Mouse (Mus musculus): Measurements from ENCODE around the gene Gng3.
"Not testable (repeated sequence)": the region's sequence is repeated elsewhere in the genome, so short reads cannot be mapped to it uniquely, and the experiment has no call there.

The Gng3 gene

DNA sequence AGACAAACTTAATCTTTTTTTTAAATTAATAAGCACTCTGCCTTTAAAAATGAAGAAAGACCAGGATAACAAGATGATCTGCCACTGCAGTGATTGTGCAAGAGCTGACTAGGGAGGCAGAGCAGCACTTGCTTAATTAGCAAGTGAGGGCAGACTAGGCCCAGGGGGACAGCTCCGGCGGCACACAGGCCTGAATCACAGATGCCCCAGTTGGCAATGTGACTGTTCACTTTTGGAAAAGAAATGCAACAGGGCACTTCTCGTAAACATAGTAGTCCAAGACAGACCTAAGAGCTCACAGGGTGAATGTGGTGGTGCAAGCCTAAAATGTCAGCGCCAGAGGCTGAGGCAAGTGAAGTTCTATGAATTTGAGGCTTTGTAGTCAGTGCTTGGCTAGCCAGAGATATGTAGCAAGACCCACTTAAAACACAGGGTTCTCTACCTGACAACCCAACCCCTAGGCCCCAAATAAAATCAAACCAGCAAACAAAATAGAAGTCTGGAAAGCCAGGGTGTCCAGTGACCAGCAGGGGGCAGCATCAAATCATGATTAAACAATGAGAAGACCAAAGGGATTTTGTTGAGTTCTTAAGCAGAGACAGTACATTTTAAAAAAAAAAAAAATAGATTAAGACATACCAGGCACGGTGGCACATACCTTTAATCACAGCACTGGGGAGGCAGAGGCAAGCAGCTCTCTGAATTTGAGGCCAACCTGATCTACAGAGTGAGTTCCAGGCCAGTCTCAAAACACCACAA, 5.6 kb upstream of the Gng3 start:
- peak; percentile 49 to 50 for DNase-seq (ENCODE audit: low spot score in 2 of 2)

DNA sequence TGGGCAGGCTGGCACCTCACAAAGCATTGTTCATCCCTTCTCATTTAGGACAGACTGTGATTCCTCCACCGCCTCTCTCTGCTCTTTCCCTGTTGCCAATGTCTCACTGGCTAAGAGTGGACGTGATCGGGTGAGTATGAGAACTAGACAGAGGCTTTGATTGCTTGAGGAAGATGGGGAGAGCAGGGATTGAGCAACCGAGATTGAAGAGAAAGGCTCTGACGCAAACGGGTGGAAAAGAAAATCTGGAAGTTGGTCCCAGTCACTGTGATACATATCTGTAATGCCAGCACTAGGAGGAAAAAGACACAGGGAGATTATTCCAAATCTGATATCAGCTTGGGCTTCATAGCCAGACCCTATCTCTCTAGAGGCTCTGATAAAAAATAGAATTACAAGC, 4.0 kb upstream of the Gng3 start:
- DNase-seq (ENCODE audit: low spot score in 2 of 2): no peak

DNA sequence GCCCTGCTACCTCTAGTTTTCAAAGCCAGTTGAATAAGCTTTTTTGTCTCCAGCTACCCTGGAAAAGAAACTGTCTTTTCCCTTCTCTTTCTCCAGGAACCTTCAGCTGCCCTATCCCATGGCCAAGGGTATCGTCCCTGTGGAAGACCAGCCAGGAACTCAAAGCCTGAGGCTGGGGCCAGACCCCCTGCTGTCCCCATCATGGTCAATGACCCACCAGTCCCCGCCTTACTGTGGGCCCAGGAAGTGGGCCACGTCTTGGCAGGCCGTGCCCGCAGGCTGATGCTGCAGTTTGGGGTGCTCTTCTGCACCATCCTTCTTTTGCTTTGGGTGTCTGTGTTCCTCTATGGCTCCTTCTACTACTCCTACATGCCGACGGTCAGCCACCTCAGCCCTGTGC, 2.0 kb upstream of the Gng3 start:
- no peak for DNase-seq (ENCODE audit: low spot score in 2 of 2)

DNA sequence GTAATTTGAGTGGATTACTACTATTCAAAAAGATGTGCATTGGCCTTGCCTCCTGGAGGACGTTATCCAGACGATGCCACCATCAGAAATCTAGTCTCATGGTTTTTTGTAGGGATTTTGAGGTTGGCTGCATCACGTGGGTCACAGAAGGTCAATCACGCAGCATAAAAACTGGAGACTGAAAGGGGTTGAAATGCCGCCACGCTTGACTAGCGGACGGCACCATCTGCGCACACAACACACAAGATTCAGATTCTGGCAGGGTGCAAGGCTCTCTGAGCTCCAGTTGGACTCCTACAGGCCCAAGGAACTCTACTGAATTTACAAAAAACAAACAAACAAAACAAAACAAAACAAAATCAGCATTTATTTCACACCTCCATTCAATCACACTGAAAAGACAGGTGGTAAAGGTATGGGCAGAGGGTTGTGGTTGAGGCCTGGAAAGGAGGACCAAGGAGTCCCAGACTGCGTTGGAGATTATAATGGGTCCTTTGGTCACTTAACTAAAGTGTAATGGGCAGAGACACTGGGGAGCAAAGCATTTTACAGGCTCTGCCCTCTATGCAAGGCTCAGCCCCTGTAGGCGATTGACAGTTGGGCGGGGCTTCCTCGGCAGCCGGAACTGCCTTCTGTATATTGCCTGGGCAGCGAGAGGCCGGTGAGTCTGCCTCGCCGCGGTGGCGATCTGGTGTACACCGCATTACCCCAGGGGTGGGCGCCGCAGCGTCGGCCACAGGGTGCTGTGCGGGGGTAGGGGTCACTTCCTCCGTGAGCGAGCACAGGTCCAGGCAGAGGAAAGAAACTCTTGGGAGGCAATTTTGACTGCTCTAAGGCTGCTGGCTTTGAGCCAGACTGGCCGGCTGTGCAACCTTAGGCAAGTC, 1.2 kb upstream of the Gng3 start:
- DNase-seq (ENCODE audit: low spot score in 2 of 2): peak; percentile 73 to 77

DNA sequence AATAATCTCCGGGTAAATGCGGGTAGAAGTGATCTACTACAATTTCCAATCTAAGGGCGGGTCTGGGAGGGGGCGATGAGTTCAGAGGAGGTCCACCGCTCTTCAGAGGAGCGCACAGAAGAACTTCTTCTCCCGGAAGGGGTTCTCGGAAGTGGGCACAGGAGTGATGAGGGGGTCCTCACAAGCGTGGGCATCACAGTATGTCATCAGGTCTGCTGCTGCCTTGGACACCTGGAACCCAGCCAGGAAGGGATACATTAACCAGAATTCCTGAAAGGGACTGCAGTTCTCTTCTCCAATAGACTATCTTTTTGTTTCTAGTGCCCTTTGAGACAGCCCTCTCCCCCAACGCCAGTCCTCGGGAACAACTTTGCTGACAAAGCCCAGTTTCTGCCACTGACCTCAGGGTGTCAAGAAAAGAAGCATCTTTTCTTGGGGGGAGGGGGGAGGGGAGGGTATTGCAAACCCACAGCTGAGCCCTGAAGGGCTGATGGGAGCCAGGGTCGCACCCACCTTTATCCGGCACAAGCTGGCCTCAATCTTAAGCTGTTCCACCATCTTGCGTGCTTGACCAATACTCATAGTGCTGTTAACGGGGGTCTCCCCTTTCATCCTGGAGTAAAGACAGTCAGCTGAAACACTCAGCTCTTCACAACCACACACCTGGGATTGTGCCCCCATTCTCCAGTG, 808 bp downstream of the Gng3 start:
- DNase-seq (ENCODE audit: low spot score in 2 of 2): no peak

DNA sequence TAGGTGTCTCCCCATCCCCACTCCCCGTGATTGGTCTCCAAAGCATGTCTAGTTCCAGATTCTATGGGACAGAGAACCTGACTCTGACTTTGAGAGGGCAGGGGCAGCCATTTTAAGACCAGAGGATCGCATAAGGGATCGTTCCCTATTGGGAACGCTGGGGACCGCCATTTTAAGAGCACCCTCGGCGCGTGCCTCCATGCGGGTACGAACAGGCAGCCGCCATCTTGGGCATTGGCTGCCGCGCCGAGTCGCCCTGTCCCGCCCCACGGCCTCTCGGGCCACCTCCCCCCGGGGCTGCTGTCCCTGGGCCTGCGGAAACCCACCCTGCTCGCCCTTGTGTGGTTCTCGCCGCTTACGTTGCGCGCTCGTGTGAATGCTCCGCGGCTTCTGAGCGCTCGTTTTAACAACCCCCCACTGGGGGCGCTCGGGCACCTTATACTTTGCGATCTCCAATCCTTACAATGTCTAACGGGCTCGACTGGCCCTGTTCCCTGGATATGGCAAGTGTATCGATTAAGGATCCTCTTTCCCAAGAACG, 1.7 kb downstream of the Gng3 start, which contains the start of gene Bscl2:
Gene Bscl2 (plus strand): TSS at position 217 of the 541 bp plus-strand sequence.
- DNase-seq (ENCODE audit: low spot score in 2 of 2): peak; percentile 84 to 85

DNA sequence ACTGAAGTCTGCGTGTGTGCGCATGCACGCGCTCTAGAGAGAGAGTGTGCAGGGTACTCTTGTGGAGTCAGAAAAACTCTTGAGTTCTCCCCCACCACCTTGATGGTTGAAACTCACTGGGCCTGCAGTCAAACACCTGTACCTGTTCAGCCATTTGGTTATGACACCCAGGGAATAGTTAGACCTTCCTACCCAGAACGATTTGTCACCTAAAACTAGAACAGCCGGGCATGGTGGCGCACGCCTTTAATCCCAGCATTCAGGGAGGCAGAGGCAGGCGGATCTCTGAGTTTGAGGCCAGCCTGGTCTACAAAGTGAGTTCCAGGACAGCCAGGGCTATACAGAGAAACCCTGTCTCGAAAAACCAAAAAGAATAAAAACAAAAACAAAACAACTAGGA, 2.7 kb downstream of the Gng3 start:
- DNase-seq (ENCODE audit: low spot score in 2 of 2): not testable (repeated sequence)

DNA sequence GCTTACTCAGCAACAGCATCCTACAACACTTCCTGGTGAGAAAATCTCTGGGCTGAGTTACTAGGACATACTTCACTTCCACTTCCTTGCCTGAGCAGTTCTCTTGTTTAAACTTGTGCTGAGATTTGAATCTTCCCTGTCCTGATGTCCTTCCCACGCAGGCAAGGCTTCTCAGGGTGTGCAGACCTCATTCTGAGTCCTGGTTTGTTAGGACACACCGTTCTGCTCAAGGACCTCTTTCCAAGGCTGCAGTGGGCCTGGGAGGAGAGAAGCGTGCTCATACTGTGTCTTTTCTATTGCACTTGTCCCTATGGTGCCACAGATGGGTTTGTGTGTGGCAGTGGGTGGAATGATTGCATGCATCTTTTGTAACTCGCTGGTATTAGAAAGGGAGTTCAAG, 6.0 kb downstream of the Gng3 start:
- DNase-seq (ENCODE audit: low spot score in 2 of 2): no peak

DNA sequence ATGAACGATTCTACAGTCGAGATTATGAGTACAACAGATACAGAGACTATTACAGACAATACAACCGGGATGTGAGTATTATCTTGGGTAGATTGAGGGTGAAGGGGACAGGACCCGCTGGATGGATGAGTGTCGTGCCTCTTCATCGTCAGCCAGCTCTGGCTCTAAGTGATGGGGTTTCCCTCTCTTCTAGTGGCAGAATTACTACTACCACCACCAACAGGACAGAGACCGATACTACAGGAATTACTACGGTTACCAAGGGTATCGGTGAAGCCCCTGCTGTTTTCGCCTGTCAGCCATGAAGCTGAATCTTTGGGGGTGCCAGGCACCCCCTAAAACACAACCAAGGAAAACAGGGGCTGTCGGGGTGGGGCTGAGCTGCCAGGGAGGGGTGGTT, 7.7 kb downstream of the Gng3 start:
- no peak for DNase-seq (ENCODE audit: low spot score in 2 of 2)

DNA sequence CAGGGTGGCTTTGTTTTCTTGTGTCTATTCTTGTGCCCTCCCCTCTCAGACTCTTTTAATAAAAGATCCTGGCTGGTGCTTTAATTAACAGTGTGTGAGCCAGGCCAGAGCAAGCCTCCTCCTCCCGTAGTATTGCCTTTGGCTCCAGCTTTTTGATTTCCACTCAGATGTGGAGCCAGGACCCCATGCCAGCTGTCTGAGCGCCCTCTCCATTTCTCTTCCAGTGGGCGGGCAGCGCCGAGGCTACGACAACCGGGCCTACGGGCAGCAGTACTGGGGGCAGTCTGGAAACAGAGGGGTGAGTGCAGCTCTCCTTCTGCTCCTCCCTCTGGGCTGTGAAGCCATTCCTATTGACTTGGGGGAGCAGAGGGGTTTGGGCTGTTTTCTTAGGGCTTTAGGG, 8.3 kb downstream of the Gng3 start:
- no peak for DNase-seq (ENCODE audit: low spot score in 2 of 2)

DNA sequence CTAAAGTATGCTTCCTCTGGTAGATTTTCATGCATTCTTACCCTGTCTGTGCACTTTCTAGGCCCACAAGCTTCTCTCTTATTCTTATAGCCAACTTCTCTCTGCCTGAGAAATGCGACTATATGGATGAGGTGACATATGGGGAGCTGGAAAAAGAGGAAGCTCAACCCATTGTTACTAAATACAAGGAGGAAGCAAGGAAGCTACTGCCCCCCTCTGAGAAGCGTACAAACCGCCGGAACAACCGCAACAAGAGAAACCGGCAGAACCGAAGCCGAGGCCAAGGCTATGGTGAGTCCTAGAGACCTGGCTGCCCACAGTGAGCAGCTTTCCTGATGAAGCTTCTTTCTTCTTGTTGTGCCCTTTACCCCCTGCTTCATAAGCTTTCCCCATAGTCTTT, 9.3 kb downstream of the Gng3 start, which contains the start of gene AC129217.1:
Gene AC129217.1 (plus strand): TSS at position 114 of the 400 bp plus-strand sequence.
- DNase-seq (ENCODE audit: low spot score in 2 of 2): no peak

DNA sequence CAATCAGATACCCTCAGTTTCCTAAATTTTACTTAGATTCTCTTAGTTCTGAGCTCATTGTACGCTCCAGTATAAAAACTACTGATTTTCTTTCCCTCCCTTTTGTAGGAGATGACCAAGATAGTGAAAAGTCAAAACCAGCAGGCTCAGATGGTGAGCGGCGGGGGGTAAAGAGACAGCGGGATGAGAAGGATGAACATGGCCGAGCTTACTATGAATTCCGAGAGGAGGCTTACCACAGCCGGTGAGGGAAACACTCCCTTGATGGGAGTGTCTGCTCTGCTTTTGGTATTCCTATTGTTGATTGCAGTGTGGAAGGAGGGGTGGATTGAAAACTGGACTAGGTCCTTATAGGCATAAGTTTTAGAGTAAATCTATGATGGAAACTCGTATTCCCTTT, 16.3 kb downstream of the Gng3 start:
- no peak for DNase-seq (ENCODE audit: low spot score in 2 of 2)

DNA sequence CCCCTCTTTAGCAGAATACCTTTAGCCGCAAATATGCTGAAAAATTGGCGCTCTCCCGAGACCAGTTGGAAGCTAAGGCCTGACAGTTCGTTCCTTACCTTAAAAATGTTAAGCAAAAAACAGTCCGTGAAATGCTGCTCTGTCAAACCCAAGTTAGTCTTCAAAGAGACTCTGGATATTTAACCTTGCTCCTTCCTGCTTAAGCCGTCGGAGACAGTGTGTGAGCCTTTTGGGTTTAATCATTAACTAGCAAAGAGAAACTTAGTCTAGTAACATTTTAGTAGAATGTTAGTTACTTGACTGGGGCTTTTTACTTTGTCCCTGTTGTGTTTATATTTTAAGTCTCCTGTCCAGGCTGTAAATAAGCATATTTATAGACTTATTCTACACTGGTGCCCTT, 17.8 kb downstream of the Gng3 start:
- no peak for DNase-seq (ENCODE audit: low spot score in 2 of 2)

DNA sequence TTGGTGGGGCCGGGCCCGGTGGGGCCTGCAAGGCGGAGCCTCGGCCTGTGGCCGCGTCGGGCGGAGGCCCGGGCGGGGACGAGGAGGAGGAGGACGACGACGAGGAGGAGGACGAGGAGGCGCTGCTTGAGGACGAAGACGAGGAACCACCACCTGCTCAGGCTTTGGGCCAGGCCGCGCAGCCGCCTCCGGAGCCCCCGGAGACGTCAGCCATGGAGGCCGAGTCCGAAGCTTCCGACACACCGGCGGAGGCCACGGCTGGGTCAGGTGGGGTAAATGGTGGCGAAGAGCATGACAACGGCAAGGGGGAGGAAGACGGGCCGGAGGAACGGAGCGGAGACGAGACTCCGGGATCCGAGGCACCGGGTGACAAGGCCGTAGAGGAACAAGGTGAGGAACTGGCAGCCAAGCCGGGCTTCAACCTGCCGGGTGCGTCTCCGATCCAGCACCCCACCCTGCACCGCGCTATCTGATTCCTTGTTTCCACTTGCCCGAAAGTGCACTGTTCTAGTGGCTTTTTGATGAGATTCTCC, 18.5 kb downstream of the Gng3 start:
- DNase-seq (ENCODE audit: low spot score in 2 of 2): no peak

DNA sequence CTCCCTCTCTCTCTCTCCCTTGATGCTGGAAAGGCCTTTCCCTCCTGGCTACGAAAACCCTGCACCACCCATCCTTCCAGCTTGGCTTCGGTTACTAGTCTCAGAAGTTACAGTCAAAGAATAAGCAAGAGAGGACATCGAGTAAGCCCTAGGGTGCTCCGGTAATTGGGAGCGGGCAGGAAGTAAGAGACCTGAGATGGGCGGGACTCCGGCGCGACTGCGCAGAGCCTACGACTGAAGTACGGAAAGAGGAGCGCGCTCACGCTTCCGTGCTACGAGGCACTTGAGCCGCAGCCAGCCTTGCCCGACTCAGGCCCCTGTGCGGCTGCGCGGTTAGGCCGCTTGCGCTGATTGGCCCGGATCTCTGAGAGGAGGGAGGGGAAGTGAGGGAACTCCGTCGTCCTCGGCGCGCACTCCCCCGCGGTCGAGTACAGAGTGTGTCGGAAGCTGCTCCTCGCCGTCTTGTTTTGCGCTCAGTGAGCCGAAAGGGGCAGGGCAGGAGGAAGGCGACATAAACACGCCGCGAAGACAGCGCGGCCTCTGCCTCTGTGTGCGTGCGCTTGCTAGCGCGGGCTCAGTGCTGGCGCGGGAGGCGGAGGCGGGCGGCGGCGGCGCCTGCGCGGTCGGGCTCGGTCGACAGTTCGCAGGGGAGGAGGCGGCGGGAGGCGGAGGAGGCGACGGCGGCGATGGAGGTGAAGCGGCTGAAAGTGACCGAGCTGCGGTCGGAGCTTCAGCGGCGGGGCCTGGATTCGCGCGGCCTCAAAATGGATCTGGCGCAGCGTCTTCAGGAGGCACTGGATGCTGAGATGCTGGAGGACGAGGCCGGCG, 19.2 kb downstream of the Gng3 start, which contains the start of gene Hnrnpul2:
Gene Hnrnpul2 (plus strand): TSS at position 415 of the 828 bp plus-strand sequence.
- peak; percentile 99 for DNase-seq (ENCODE audit: low spot score in 2 of 2)

DNA sequence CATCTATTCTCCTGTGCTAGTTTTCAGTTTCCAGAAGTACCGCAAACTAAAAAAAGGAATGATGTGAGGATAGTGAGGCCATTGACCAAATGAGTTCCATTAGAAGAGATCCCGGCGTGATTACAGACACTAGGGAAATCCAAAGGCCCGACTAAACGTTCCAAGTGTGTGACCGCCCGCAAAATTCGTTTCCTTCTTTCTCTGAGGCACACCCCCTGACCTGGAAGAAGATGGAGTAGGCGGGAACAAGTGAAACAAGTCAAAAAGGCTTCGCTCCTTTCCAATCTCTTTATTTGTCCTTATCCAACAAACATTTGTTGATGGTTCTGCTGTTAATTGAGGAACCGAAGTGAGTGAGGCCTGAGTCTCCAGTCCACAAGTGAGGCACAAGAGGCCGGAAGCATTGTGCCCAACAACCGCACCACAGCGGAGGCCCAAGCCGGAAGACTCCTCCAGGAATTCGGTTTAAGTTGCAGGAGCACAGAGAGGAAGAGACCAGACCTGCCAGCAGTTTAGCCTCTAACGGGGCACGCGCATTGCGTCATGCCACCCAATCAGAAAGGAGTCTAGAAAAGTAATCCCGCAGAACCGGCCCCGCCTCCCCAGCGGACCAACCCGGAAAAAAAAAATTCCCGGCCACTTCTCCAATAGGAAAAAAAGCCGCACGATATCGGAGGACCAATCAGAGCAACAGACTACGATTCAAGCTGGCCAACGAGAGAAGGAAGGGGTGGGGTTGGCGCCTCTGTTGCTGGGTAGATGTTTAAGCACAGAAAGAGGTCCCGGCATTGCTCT, 20.0 kb downstream of the Gng3 start, which contains the start of gene Ttc9c:
Gene Ttc9c (minus strand): TSS at position 533 of the 795 bp plus-strand sequence.
- DNase-seq (ENCODE audit: low spot score in 2 of 2): peak; percentile 98 to 99

DNA sequence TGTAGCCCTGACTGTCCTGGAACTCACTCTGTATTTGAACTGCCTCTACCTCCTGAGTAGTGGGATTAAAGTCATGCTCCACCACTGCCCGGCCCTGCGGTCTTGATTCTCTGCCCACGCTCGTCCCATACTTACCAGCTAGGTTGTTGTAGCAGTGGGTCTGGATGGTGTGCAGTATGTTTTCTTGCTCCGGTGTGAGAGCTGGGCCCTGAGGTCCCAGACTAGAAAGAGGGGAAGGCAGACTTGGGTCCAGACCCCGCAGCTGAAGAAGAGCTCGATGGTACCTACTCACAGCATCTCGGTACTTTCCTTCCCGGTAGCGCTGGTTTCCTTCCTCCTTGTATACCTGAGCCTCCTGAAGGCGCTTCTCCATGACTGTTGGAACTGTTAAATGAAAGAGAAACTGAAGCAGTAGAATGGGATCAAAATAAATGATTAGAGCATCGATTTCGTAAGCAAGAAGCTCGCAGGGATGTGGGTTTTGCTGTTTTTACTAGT, 20.6 kb downstream of the Gng3 start:
- DNase-seq (ENCODE audit: low spot score in 2 of 2): no peak

DNA sequence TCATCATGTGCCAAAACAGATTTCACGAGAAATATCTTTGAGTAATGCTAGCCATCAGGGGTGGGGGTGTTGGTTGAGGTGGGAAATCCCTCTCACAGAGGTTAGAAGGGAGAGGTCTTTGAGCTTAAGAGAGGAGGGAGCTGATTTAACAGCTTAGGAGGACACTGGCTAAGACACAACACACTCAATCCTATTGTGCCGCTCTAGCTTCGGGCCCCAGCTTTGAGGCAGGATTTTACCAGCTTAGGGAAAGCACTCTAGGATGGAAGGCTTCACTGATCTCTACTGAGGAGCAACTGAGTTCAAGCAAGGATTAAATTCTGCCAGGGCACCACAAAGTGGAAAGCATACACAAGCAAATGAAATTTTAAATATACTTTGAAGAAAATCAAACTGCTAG, 22.0 kb downstream of the Gng3 start:
- no peak for DNase-seq (ENCODE audit: low spot score in 2 of 2)

DNA sequence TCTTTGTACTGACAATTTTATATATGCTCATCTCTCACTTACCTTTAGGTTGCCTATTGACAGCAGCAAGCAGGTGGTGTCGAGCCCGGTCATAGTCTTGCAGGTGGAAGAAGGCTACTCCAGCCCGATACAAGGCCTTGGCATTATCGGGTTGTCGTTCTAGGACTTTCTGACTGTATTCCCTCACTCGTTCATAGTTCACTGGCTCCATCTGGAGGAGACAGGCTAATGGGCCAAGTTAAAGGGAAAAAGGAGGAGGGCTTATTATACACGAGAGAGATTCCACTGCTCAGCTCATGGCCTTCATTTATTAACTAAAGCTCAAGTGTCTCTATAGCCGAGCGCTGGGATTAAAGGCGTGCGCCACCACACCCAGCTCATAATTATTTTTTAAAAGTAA, 23.2 kb downstream of the Gng3 start:
- no peak for DNase-seq (ENCODE audit: low spot score in 2 of 2)

DNA sequence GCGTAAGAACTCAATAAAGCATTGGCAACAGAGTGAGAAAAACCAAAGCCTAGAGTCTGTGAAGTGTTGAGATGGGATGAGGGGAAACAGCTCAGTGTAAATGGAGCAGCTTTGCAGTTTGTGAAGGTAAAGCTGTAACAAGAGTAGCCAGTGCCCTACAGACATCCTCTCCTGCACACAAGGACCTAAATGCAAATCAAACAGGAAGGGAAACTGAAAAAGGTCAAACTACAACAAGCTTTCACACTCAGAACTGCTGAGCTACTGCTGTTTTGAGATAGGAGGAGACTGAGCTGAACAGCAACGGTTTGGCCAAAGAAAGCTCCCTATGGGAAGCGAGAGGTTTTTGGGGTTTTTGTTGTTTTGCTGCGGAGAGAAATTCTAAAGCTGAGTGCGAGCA, 32.2 kb downstream of the Gng3 start:
- DNase-seq (ENCODE audit: low spot score in 2 of 2): no peak
